Mouse (Mus musculus): ENCODE measurements around the gene Igf1. TPM values are rescaled to one million over a fixed set of nuclear protein-coding genes. Genes with fewer than 3 reads are reported as not detected.

Gene Igf1
- polyA plus RNA-seq, 1 experiment from 2014 or later, result 25.7 TPM

DNA sequence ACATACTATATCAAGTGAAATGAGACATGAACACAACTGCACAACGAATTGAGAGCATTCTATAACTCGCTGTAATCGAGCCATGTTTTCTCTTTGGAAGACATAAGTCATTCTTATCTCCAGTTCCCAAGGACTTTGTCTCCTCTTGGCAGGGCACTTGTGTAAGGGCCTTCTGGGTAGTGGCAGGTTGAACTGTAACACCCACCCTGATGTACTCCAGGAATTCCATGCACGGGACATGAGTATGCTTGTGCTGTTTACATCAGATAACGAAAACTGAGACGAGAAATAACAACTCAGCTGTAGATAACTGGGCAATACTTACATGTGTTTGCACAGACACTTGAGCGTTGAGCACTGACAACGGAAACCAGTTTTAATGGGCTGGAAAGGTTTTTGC, 8.4 kb downstream of the Igf1 start:
- ATAC-seq (ENCODE audit: low read depth), result no peak
- no peak overlapping the region for H3K9ac ChIP-seq (replicated peaks; ENCODE audit: low read depth, low read length)
- H3K4me2 ChIP-seq (ENCODE audit: low read depth, low read length), result no peak overlapping the region
- 84% methylated on average over 8 of the region's 8 CpGs for whole genome bisulfite sequencing
- H3K27ac ChIP-seq (ENCODE audit: low read depth, low read length), result no peak overlapping the region
- no peak overlapping the region for H3K4me3 ChIP-seq (ENCODE audit: low read depth, low read length)
- H3K4me1 ChIP-seq (ENCODE audit: control insufficient read depth, insufficient read depth, low read length), result no peaks in the 10 kb centered on the region
- no peaks in the 10 kb centered on the region for H3K27me3 ChIP-seq (ENCODE audit: control insufficient read depth, insufficient read depth, low read length)
- no peaks in the 10 kb centered on the region for H3K9me3 ChIP-seq (ENCODE audit: control insufficient read depth, low read length)
- no peaks in the 10 kb centered on the region for H3K36me3 ChIP-seq (ENCODE audit: control insufficient read depth, insufficient read depth, low read length)

DNA sequence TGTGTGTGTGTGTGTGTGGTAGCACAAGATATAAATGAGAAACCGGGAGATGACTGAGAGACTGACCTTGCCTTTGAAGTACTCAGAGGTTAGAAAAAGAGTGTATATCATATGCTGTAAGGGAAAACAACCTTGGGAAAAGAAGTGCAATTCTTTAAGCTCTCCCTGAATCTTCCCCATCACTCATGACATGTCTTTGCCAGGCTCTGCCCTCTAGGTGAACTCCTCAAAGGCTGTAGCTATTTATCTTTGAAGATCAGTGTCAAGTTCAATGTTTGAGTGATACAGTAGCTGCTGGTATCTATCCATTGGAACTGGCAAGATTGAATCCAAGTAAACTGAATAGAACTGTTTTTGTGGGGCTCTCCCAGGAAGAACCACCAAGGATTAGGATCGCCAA, 9.2 kb downstream of the Igf1 start:
- 60% methylated on average over 2 of the region's 2 CpGs for WGBS
- no peak for ATAC-seq (ENCODE audit: low read depth)
- Histone ChIP-seq H3K4me3 (ENCODE audit: low read depth, low read length) (no peak overlapping the region), H3K4me1 (ENCODE audit: control insufficient read depth, insufficient read depth, low read length) (no peaks in the 10 kb centered on the region), H3K27me3 (ENCODE audit: control insufficient read depth, insufficient read depth, low read length) (no peaks in the 10 kb centered on the region), H3K27ac (ENCODE audit: low read depth, low read length) (no peak overlapping the region), H3K9ac (replicated peaks; ENCODE audit: low read depth, low read length) (no peak overlapping the region), H3K4me2 (ENCODE audit: low read depth, low read length) (no peak overlapping the region), H3K9me3 (ENCODE audit: control insufficient read depth, low read length) (no peaks in the 10 kb centered on the region), H3K36me3 (ENCODE audit: control insufficient read depth, insufficient read depth, low read length) (no peaks in the 10 kb centered on the region)

DNA sequence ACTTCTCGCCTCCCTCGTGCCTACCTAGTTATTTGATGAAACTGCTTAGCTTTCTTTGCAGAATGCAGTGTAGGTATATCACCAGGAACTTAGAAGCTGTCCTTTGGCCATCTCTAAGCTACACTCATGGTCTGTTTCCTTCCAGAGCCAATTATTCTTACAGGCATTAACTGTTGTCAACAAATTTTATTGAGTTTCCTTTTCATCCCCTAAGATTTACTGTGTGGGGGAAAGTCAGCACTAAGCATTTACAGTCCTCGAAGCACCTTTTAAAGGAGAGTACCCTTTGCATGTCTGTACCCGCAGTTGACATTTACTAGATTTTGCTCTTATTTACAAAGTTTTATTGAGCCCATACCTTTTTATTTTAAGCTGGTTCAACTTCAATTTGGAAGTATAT, 9.6 kb downstream of the Igf1 start:
- Histone ChIP-seq H3K9ac (replicated peaks; ENCODE audit: low read depth, low read length) (no peak overlapping the region), H3K27me3 (ENCODE audit: control insufficient read depth, insufficient read depth, low read length) (no peaks in the 10 kb centered on the region), H3K4me1 (ENCODE audit: control insufficient read depth, insufficient read depth, low read length) (no peaks in the 10 kb centered on the region), H3K4me2 (ENCODE audit: low read depth, low read length) (no peak overlapping the region), H3K27ac (ENCODE audit: low read depth, low read length) (no peak overlapping the region), H3K4me3 (ENCODE audit: low read depth, low read length) (no peak overlapping the region), H3K9me3 (ENCODE audit: control insufficient read depth, low read length) (no peaks in the 10 kb centered on the region), H3K36me3 (ENCODE audit: control insufficient read depth, insufficient read depth, low read length) (no peaks in the 10 kb centered on the region)
- 77% methylated on average over 4 of the region's 4 CpGs for WGBS
- no peak for ATAC-seq (ENCODE audit: low read depth)

DNA sequence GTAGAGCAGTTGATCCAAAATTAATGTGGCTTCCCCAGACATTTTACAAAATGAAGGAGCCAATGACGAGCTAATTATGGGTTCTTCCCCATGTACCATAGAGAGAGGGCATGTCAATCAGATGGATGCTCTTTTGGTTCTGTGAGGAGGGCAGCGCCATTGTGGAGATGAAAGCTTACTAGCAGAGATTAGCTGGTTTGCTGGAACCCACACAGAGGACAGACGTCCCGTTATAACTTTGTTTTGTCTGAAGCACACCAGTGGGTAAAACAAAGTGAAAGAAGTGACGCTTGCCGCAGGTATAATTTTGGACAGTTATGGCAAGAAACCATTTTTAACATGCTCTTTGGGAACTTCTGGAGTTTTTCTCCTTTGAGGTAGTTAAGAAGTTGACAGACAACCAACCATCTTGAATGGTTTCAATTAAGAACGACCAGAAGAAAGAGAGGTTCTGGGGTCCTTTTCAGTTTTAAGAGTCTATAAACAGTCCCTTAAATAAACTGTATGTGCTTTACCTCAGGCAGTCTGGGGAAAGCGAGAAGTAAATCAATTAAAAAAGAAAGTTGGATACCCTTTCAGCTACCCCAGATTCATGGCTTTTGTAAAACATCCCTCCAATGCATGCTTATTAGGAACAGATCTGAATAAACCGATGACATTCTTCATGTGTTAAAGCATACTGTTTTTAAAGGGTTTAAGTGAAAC, 10.4 kb downstream of the Igf1 start:
- H3K9me3 ChIP-seq (ENCODE audit: control insufficient read depth, low read length), result no peaks in the 10 kb centered on the region
- no peak overlapping the region for H3K9ac ChIP-seq (replicated peaks; ENCODE audit: low read depth, low read length)
- no peak overlapping the region for H3K4me2 ChIP-seq (ENCODE audit: low read depth, low read length)
- WGBS, result 80% methylated on average over 9 of the region's 9 CpGs
- no peaks in the 10 kb centered on the region for H3K4me1 ChIP-seq (ENCODE audit: control insufficient read depth, insufficient read depth, low read length)
- H3K27ac ChIP-seq (ENCODE audit: low read depth, low read length), result no peak overlapping the region
- H3K36me3 ChIP-seq (ENCODE audit: control insufficient read depth, insufficient read depth, low read length), result no peaks in the 10 kb centered on the region
- H3K4me3 ChIP-seq (ENCODE audit: low read depth, low read length), result no peak overlapping the region
- no peak for ATAC-seq (ENCODE audit: low read depth)
- no peaks in the 10 kb centered on the region for H3K27me3 ChIP-seq (ENCODE audit: control insufficient read depth, insufficient read depth, low read length)

DNA sequence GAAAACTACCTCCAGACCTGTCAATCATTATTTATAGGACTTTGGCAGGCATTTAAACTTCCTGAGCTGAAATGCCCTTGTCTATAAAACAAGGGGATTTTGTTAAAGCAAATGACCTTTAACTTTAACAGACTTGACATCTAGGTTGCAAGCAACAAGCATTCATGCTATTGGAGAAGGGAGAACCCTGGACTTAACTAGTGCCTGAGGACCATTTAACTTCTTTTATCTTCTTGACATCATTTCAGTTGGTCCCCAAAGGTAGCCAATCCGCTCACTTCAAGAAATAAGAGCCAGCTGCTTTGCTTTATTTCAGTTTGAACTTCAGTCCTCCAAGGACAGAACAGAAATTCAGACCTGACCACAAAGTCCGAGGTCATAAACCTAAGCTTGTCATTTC, 11.1 kb downstream of the Igf1 start:
- no peaks in the 10 kb centered on the region for H3K36me3 ChIP-seq (ENCODE audit: control insufficient read depth, insufficient read depth, low read length)
- H3K4me2 ChIP-seq (ENCODE audit: low read depth, low read length), result no peak overlapping the region
- H3K4me3 ChIP-seq (ENCODE audit: low read depth, low read length), result no peak overlapping the region
- ATAC-seq (ENCODE audit: low read depth), result no peak
- no peak overlapping the region for H3K27ac ChIP-seq (ENCODE audit: low read depth, low read length)
- no peaks in the 10 kb centered on the region for H3K4me1 ChIP-seq (ENCODE audit: control insufficient read depth, insufficient read depth, low read length)
- WGBS, result 82% methylated on average over 2 of the region's 2 CpGs
- H3K9me3 ChIP-seq (ENCODE audit: control insufficient read depth, low read length), result no peaks in the 10 kb centered on the region
- no peak overlapping the region for H3K9ac ChIP-seq (replicated peaks; ENCODE audit: low read depth, low read length)
- H3K27me3 ChIP-seq (ENCODE audit: control insufficient read depth, insufficient read depth, low read length), result no peaks in the 10 kb centered on the region

DNA sequence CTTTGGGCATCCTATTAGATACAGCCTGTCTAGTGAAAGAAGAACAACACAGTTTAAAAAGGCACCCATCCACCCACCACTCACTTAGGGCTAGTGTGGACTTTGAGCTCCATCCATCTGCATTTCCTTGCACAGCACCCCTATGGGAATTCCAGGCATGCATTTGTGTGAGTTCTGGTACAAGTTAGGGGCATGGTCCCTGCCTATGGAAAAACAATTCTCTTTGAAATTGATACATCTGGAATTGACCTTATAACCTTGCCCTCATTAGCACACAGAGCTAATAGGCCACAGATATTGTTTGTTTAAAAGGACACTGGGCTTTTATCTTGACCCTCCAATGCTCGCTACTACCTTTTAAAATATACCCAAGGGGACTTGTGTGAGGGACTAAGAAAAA, 11.6 kb downstream of the Igf1 start:
- Histone ChIP-seq H3K9ac (replicated peaks; ENCODE audit: low read depth, low read length) (no peak overlapping the region), H3K27me3 (ENCODE audit: control insufficient read depth, insufficient read depth, low read length) (no peaks in the 10 kb centered on the region), H3K4me1 (ENCODE audit: control insufficient read depth, insufficient read depth, low read length) (no peaks in the 10 kb centered on the region), H3K9me3 (ENCODE audit: control insufficient read depth, low read length) (no peaks in the 10 kb centered on the region), H3K27ac (ENCODE audit: low read depth, low read length) (no peak overlapping the region), H3K4me3 (ENCODE audit: low read depth, low read length) (no peak overlapping the region), H3K4me2 (ENCODE audit: low read depth, low read length) (no peak overlapping the region), H3K36me3 (ENCODE audit: control insufficient read depth, insufficient read depth, low read length) (no peaks in the 10 kb centered on the region)
- no peak for ATAC-seq (ENCODE audit: low read depth)
- WGBS, result 83% methylated on average over 1 of the region's 1 CpGs

DNA sequence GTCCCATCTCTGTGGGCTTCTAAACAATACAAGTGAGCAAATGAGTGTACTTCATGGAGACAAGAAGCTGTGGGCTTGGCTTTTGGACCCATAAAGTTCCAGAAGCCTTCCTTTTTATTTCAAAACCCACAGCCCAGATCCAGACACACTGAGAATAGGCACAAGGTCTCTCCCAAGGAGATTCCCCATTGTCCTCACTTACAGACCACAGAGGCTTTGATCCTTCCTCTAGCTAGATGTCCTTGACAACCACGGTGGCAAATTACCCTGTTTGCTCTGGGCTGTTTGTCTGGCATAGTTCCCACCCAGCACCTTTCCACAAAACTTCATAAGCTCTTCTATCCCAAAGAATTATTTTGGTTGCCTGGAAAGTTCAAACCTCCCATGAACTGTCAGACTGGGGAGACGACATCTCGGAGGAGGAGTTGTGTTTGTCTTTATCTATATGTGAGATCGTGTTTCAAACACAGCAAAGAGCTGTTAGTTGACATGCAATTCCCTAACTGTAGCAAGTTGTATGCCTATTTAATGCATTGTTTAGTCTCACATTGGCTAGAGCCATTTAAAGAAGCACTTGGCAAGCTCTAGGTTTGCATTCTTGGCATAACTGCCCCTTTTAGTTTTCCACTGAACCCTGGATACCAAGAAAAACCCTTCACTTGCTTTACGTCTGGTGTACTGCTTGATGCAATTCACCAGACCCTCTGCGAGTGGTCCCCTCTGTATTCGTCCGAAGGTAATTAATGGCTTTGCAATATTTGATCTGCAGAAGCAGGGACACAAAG, 14.0 kb downstream of the Igf1 start:
- 28% methylated on average over 8 of the region's 8 CpGs for WGBS
- Histone ChIP-seq H3K9me3 (ENCODE audit: control insufficient read depth, low read length) (no peaks in the 10 kb centered on the region), H3K4me2 (ENCODE audit: low read depth, low read length) (no peak overlapping the region), H3K27me3 (ENCODE audit: control insufficient read depth, insufficient read depth, low read length) (no peaks in the 10 kb centered on the region), H3K4me1 (ENCODE audit: control insufficient read depth, insufficient read depth, low read length) (no peaks in the 10 kb centered on the region), H3K36me3 (ENCODE audit: control insufficient read depth, insufficient read depth, low read length) (no peaks in the 10 kb centered on the region), H3K9ac (replicated peaks; ENCODE audit: low read depth, low read length) (no peak overlapping the region), H3K27ac (ENCODE audit: low read depth, low read length) (no peak overlapping the region), H3K4me3 (ENCODE audit: low read depth, low read length) (no peak overlapping the region)
- no peak; the same call in 1 of the 2 replicates for ATAC-seq (ENCODE audit: low read depth)

DNA sequence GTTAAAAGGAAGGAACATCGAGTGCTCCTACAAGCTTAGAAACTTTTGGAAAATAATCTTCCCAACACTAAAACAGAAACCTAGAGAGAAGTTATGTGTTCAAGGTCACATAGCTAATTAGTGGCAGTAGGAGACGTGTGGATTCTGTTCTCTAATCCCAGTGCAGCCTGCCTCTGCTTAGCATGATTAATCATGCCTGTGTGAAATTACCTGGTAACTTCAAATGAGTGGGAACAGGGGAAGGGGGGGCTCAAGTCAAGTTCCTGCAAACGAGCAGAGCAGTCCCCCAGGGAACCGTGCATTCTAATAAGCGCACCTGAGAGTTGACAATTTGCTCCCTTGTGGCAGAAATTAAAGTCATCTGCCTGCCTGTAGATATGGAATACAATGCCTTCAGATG, 14.8 kb downstream of the Igf1 start:
- Histone ChIP-seq H3K4me2 (ENCODE audit: low read depth, low read length) (no peak overlapping the region), H3K27ac (ENCODE audit: low read depth, low read length) (no peak overlapping the region), H3K27me3 (ENCODE audit: control insufficient read depth, insufficient read depth, low read length) (no peaks in the 10 kb centered on the region), H3K9me3 (ENCODE audit: control insufficient read depth, low read length) (no peaks in the 10 kb centered on the region), H3K4me3 (ENCODE audit: low read depth, low read length) (no peak overlapping the region), H3K36me3 (ENCODE audit: control insufficient read depth, insufficient read depth, low read length) (no peaks in the 10 kb centered on the region), H3K4me1 (ENCODE audit: control insufficient read depth, insufficient read depth, low read length) (no peaks in the 10 kb centered on the region), H3K9ac (replicated peaks; ENCODE audit: low read depth, low read length) (no peak overlapping the region)
- ATAC-seq (ENCODE audit: low read depth), result no peak
- 60% methylated on average over 5 of the region's 5 CpGs for WGBS

DNA sequence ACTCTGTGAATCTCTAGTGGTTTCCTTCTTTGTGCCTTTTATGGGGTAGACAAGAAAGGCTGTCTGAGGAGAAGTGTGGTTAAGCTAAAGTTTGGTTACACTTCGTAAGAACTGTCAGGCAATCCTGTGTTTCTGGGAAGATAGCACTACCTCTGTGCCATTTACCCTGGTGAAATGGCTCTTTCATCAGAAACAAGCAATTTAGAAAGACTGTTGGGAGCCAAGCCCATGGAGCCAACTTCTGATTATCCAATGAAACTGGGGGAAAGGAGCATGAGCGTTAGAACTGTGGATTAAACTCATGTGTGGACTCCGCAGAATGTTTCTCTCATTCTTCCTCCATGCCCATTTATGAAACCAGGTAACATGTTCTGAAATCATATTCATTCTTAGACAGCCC, 15.5 kb downstream of the Igf1 start:
- H3K4me2 ChIP-seq (ENCODE audit: low read depth, low read length), result no peak overlapping the region
- no peaks in the 10 kb centered on the region for H3K36me3 ChIP-seq (ENCODE audit: control insufficient read depth, insufficient read depth, low read length)
- no peaks in the 10 kb centered on the region for H3K9me3 ChIP-seq (ENCODE audit: control insufficient read depth, low read length)
- no peak overlapping the region for H3K9ac ChIP-seq (replicated peaks; ENCODE audit: low read depth, low read length)
- no peak overlapping the region for H3K27ac ChIP-seq (ENCODE audit: low read depth, low read length)
- no peak for ATAC-seq (ENCODE audit: low read depth)
- H3K27me3 ChIP-seq (ENCODE audit: control insufficient read depth, insufficient read depth, low read length), result no peaks in the 10 kb centered on the region
- no peak overlapping the region for H3K4me3 ChIP-seq (ENCODE audit: low read depth, low read length)
- H3K4me1 ChIP-seq (ENCODE audit: control insufficient read depth, insufficient read depth, low read length), result no peaks in the 10 kb centered on the region
- 93% methylated on average over 3 of the region's 3 CpGs for WGBS

Measured in neural tube, embryonic 14.5 days (tissue).